Mouse (Mus musculus) heart, adult 2 months (tissue): ENCODE data around the gene Atad5. TPM values are rescaled to one million over a fixed set of nuclear protein-coding genes. Genes with fewer than 3 reads are reported as not detected.
"Not testable (repeated sequence)": the region's sequence is repeated elsewhere in the genome, so short reads cannot be mapped to it uniquely, and the experiment has no call there.

Experiments
- DNase-seq, 2 experiments: peaks; one replicate each; pipeline ENCODE4 v3.0.0; 2021
- H3K27ac ChIP-seq: fragments of 200-600 bp; 2 replicates; pipeline ENCODE4 v1.8.1; 2022
- H3K27me3 ChIP-seq: fragments of 200-500 bp; 2 replicates; pipeline ENCODE4 v1.6.1; 2012; ENCODE audit warnings: mild to moderate bottlenecking, low read length, inconsistent platforms, mixed read lengths; ENCODE audit not compliant: control insufficient read depth, insufficient read depth
- H3K36me3 ChIP-seq: fragments of 200-500 bp; 2 replicates; pipeline ENCODE4 v1.6.1; 2012; ENCODE audit warnings: low read length, inconsistent platforms; ENCODE audit not compliant: control insufficient read depth, insufficient read depth
- H3K4me1 ChIP-seq: fragments of 200-500 bp; 2 replicates; pipeline ENCODE4 v1.6.1; 2011; ENCODE audit warnings: low read length; ENCODE audit not compliant: control insufficient read depth, insufficient read depth
- H3K4me3 ChIP-seq: fragments of 200-600 bp; 2 replicates; pipeline ENCODE4 v1.8.1; 2022
- H3K79me2 ChIP-seq: fragments of 200-500 bp; replicated peaks from 2 replicates; pipeline ENCODE4 v1.6.1; 2012; ENCODE audit warnings: mild to moderate bottlenecking, inconsistent platforms, low read length, moderate library complexity, mixed read lengths; ENCODE audit not compliant: control insufficient read depth, insufficient read depth
- H3K9ac ChIP-seq: fragments of 200-500 bp; 2 replicates; pipeline ENCODE4 v1.6.1; 2012; ENCODE audit warnings: low read depth, mild to moderate bottlenecking, control low read depth, inconsistent platforms, low read length, mixed read lengths
- CTCF ChIP-seq: fragments of 200-600 bp; IDR thresholded peaks from 2 replicates; pipeline ENCODE4 v1.8.1; 2022; ENCODE audit warnings: antibody characterized with exemption, mild to moderate bottlenecking, moderate library complexity
- EP300 ChIP-seq: fragments of 200-500 bp; IDR thresholded peaks from 2 replicates; pipeline ENCODE4 v1.6.1; 2011; ENCODE audit warnings: low read depth, low read length, control low read depth; ENCODE audit not compliant: insufficient read depth
- POLR2A ChIP-seq: fragments of 200-500 bp; IDR thresholded peaks from 2 replicates; pipeline ENCODE4 v1.6.1; 2011; ENCODE audit warnings: mild to moderate bottlenecking, low read depth, low read length, control low read depth; ENCODE audit not compliant: insufficient read depth
- WGBS: fragments of 180-500 bp; shearing (Covaris S2); methylation state at CpG from one replicate; pipeline ENCODE4 v1.1.7; 2018; 5-methylcytosine and 5-hydroxymethylcytosine counted together
- intact Hi-C: fragments of 180-260 bp; cut with DNase I; formaldehyde crosslinking; loops from one replicate; pipeline ENCODE4 v1.15.1; 2025
- polyA plus RNA-seq: library from polyadenylated mRNA; depleted of rRNA; stranded (reverse); fragments of >200 nt; gene quantifications from 2 replicates; pipeline ENCODE4 v1.2.3, GENCODE M21; 2012
- total RNA-seq, 2 experiments: library from RNA; stranded (reverse); gene quantifications; 2 replicates each; pipeline ENCODE4 v1.2.3; 2021

The Atad5 gene
- total and polyA plus RNA-seq, 3 experiments = 0.27 to 0.84 (median 0.70) TPM

- Histone ChIP-seq H3K9ac (no peak overlapping the region), H3K36me3 (no peaks in the 10 kb centered on the region), H3K27me3 (no peaks in the 10 kb centered on the region), H3K4me3 (no peak overlapping the region), H3K4me1 (peaks cover 7% of the 10 kb centered on the region), H3K27ac (no peak overlapping the region; the same call in 1 of the 2 replicates), H3K79me2 (no peaks in the 10 kb centered on the region)
- no peak for DNase-seq
- WGBS = 72% methylated on average over 11 of the region's 11 CpGs
- TF ChIP-seq POLR2A = no peak
- TF ChIP-seq EP300 = no peak
- no peak for TF ChIP-seq CTCF
- intact Hi-C loops = no loop called here
Measured at GRCm38 (mm10) chr11:80173963-80174670, 84.9 kb downstream of the Atad5 start.

GRCm38 (mm10) chr11:80176911-80177895 is 88.0 kb downstream of the Atad5 start:
- WGBS = 62% methylated on average over 11 of the region's 11 CpGs

GRCm38 (mm10) chr11:80178316-80178715 is 89.1 kb downstream of the Atad5 start:
- WGBS = 73% methylated on average over 8 of the region's 8 CpGs
- no peaks in the 10 kb centered on the region for H3K27me3 ChIP-seq
- no peak overlapping the region for H3K4me3 ChIP-seq
- H3K36me3 ChIP-seq = no peaks in the 10 kb centered on the region
- intact Hi-C loops = no loop called here
- no peak for TF ChIP-seq CTCF
- no peak for TF ChIP-seq EP300
- TF ChIP-seq POLR2A = no peak
- peak overlapping the region; percentile 61 for H3K27ac ChIP-seq
- H3K79me2 ChIP-seq = no peaks in the 10 kb centered on the region
- no peaks in the 10 kb centered on the region; the same call in none of the 2 replicates for H3K4me1 ChIP-seq
- no peak overlapping the region for H3K9ac ChIP-seq
- no peak for DNase-seq

More at GRCm38 (mm10) chr11:80176911-80177895, 88.0 kb downstream of the Atad5 start:
- no peaks in the 10 kb centered on the region; the same call in 1 of the 2 replicates for H3K4me1 ChIP-seq
- H3K4me3 ChIP-seq = no peak overlapping the region
- intact Hi-C loops = no loop called here
- DNase-seq = peak in 1 of 2 experiments; percentile 48
- H3K27ac ChIP-seq = peak overlapping the region; percentile 61
- H3K9ac ChIP-seq = no peak overlapping the region
- no peaks in the 10 kb centered on the region for H3K79me2 ChIP-seq
- H3K36me3 ChIP-seq = no peaks in the 10 kb centered on the region
- no peaks in the 10 kb centered on the region for H3K27me3 ChIP-seq
- TF ChIP-seq POLR2A = no peak

- intact Hi-C loops = loop anchor here (5.0 kb wide), 1 partner anchor 94 kb away; the partner anchor contains the start of gene Atad5
- Histone ChIP-seq H3K79me2 (no peaks in the 10 kb centered on the region), H3K36me3 (peaks cover 3% of the 10 kb centered on the region; the same call in 1 of the 2 replicates), H3K27me3 (no peaks in the 10 kb centered on the region), H3K9ac (no peak overlapping the region), H3K27ac (no peak overlapping the region), H3K4me1 (no peaks in the 10 kb centered on the region; the same call in none of the 2 replicates), H3K4me3 (no peak overlapping the region)
- 70% methylated on average over 5 of the region's 5 CpGs for WGBS
- TF ChIP-seq CTCF (peak; percentile 22; the same call in 1 of the 2 replicates), POLR2A (0 out of 2 replicates have a peak, but pooled peaks have one; percentile 25), EP300 (no peak)
- no peak for DNase-seq
Measured at GRCm38 (mm10) chr11:80181021-80181749, 92.0 kb downstream of the Atad5 start.

- TF ChIP-seq CTCF = peak; percentile 51
- 42% methylated on average over 12 of the region's 12 CpGs for WGBS
- intact Hi-C loops = loop anchor here (5.0 kb wide), 1 partner anchor 96 kb away; the partner anchor contains the start of gene Atad5
- H3K79me2 ChIP-seq, H3K27me3 ChIP-seq, H3K36me3 ChIP-seq, DNase-seq, H3K4me1 ChIP-seq: not testable (repeated sequence)
- Histone ChIP-seq H3K4me3 (peak overlapping the region; percentile 99), H3K9ac (peak overlapping the region; percentile 24; the same call in 1 of the 2 replicates), H3K27ac (peak overlapping the region; percentile 98)
Measured at GRCm38 (mm10) chr11:80183054-80183704, 94.0 kb downstream of the Atad5 start.
